Comparison of ENCODE assay signal across 8 mouse cellular contexts in genomic region chr12:105032832-105033775, GRCm38 (mm10). TPM values are rescaled to one million over a fixed set of nuclear protein-coding genes. Genes with fewer than 3 reads are reported as not detected.
DNase-seq lines count a peak whose midpoint lies in the region; ATAC-seq and TF ChIP-seq lines count a peak whose summit lies in the region.

No protein-coding gene starts in this region.

- no peak for TF ChIP-seq POLR2A in embryonic fibroblast, embryonic 13.5 days (IDR thresholded peaks at IDR 0.05; ENCODE audit: low read depth, low read length)

- peak overlapping the region; percentile 88 for H3K9ac ChIP-seq in heart, embryonic 15.5 days
- H3K9ac ChIP-seq in midbrain, embryonic 15.5 days, result peak overlapping the region; percentile 53

- peak overlapping the region; percentile 70 for H3K4me2 ChIP-seq in heart, embryonic 15.5 days
- H3K4me2 ChIP-seq in midbrain, embryonic 15.5 days, result peak overlapping the region; percentile 74

- no peak for DNase-seq in heart, adult 8-10 months (ENCODE audit: low spot score)
- peak; percentile 30 for DNase-seq in MN1 (ENCODE audit: low spot score)
- peak; percentile 28 for DNase-seq in kidney, postnatal 10 days
- no peak for DNase-seq in left cerebral cortex, adult 9 months (ENCODE audit: low spot score in 2 of 2)
- DNase-seq in right cerebral cortex, adult 2 months (ENCODE audit: low spot score in 2 of 2), result no peak

- peak; percentile 45 for ATAC-seq in heart, embryonic 15.5 days (replicated peaks; ENCODE audit: insufficient number of reproducible peaks, insufficient read depth, low FRiP score, low read depth)
- ATAC-seq in midbrain, embryonic 15.5 days (replicated peaks), result peak; percentile 65

- no peaks in the 10 kb centered on the region for H3K9me3 ChIP-seq in heart, embryonic 15.5 days (replicated peaks)
- no peaks in the 10 kb centered on the region for H3K9me3 ChIP-seq in midbrain, embryonic 15.5 days

- H3K27ac ChIP-seq in heart, embryonic 15.5 days, result peak overlapping the region; percentile 90
- H3K27ac ChIP-seq in embryonic fibroblast, embryonic 13.5 days (ENCODE audit: insufficient read depth, low read length), result peak overlapping the region; percentile 11; the same call in 1 of the 2 replicates
- H3K27ac ChIP-seq in midbrain, embryonic 15.5 days, result peak overlapping the region; percentile 79

- H3K27me3 ChIP-seq in heart, embryonic 15.5 days, result no peaks in the 10 kb centered on the region
- H3K27me3 ChIP-seq in midbrain, embryonic 15.5 days (replicated peaks), result no peaks in the 10 kb centered on the region

- no peak for TF ChIP-seq CTCF in embryonic fibroblast, embryonic 13.5 days (IDR thresholded peaks at IDR 0.05; ENCODE audit: borderline replicate concordance, insufficient read depth, low read length)

- H3K4me3 ChIP-seq in heart, embryonic 15.5 days, result peak overlapping the region; percentile 87
- H3K4me3 ChIP-seq in embryonic fibroblast, embryonic 13.5 days (ENCODE audit: insufficient read depth, low read length), result peak overlapping the region; percentile 87
- peak overlapping the region; percentile 64 for H3K4me3 ChIP-seq in midbrain, embryonic 15.5 days

- whole genome bisulfite sequencing in heart, embryonic 15.5 days, result 3% methylated on average over 45 of the region's 45 CpGs
- WGBS in midbrain, embryonic 15.5 days, result 3% methylated on average over 45 of the region's 45 CpGs

- peaks cover 13% of the 10 kb centered on the region for H3K36me3 ChIP-seq in heart, embryonic 15.5 days
- H3K36me3 ChIP-seq in midbrain, embryonic 15.5 days (replicated peaks), result peaks cover 11% of the 10 kb centered on the region; the same call in 1 of the 2 replicates

- H3K4me1 ChIP-seq in heart, embryonic 15.5 days (replicated peaks), result peaks cover 32% of the 10 kb centered on the region
- no peaks in the 10 kb centered on the region for H3K4me1 ChIP-seq in embryonic fibroblast, embryonic 13.5 days (ENCODE audit: control insufficient read depth, insufficient read depth, low read length)
- H3K4me1 ChIP-seq in midbrain, embryonic 15.5 days, result peaks cover 37% of the 10 kb centered on the region

RNA-seq across cellular contexts. Expression of gene Glrx5, which starts 0.6 kb away (rescaled TPM):
- polyA plus RNA-seq in heart, embryonic 15.5 days (2015; fragmentation: Nextera tagmentation; extraction: Ambion mirVana), result 155 and 163 TPM in 2 replicates
- 100 to 1,000 TPM in 1 of 4 experiments, 10 to 100 TPM in 3; 74.2 to 104 (median 85.4) TPM for total RNA-seq in heart, adult 8-10 months (2022)
- 37.6 and 45.1 TPM in 2 replicates for polyA plus RNA-seq in embryonic fibroblast, embryonic 13.5 days (2011; ENCODE audit: insufficient read length, low read depth, missing spikeins)
- polyA plus RNA-seq in midbrain, embryonic 15.5 days (2015; fragmentation: Nextera tagmentation; extraction: Ambion mirVana), result 143 and 144 TPM in 2 replicates

RNA-seq across cellular contexts. Expression of gene Syne3, which starts 23.5 kb away (rescaled TPM):
- polyA plus RNA-seq in heart, embryonic 15.5 days (2015; fragmentation: Nextera tagmentation; extraction: Ambion mirVana), result 1.6 and 2.0 TPM in 2 replicates
- total RNA-seq in heart, adult 8-10 months (2022), result 10 to 100 TPM in 1 of 4 experiments, 1 to 10 TPM in 3; 7.2 to 10.5 (median 7.7) TPM
- polyA plus RNA-seq in embryonic fibroblast, embryonic 13.5 days (2011; ENCODE audit: insufficient read length, low read depth, missing spikeins), result 13.6 and 15.9 TPM in 2 replicates
- 0.40 and 0.49 TPM in 2 replicates for polyA plus RNA-seq in midbrain, embryonic 15.5 days (2015; fragmentation: Nextera tagmentation; extraction: Ambion mirVana)

Comparison
In these comparisons a context has a peak if more than half of its experiments do, and no peak if none do; other contexts are left out.
1. H3K27ac ChIP-seq: peak in every context shown above with its lines; median percentile 90 in heart, embryonic 15.5 days; 79 in midbrain, embryonic 15.5 days; 11 in embryonic fibroblast, embryonic 13.5 days.
2. DNase-seq: peak in MN1 (single experiment) and kidney, postnatal 10 days (single experiment); none in heart, adult 8-10 months (single experiment), left cerebral cortex, adult 9 months (0 of 2) and right cerebral cortex, adult 2 months (0 of 2).
3. Peak in every context shown above with its lines, with median percentiles within 50 percentile points of each other: H3K4me3 ChIP-seq.